ENCODE assay signal across 13 mouse cellular contexts in genomic region chr4:137033115-137033887, GRCm38 (mm10). TPM values are rescaled to one million over a fixed set of nuclear protein-coding genes. Genes with fewer than 3 reads are reported as not detected.
DNase-seq lines count a peak whose midpoint lies in the region; ATAC-seq and TF ChIP-seq lines count a peak whose summit lies in the region.
"Had no signal": no experiment of that assay in that cellular context is flagged by ENCODE, and none has a peak within 500 bp of the region (broad histone marks: within the 10 kb centered on the region; RNA-seq: fewer than 3 reads in every experiment).

No protein-coding gene starts in this region.

- H3K79me2 ChIP-seq in myocyte (ENCODE audit: control insufficient read depth, insufficient read depth), result peaks cover 3% of the 10 kb centered on the region

- DNase-seq in limb, embryonic 10.5 days (ENCODE audit: low spot score), result no peak
- peak; percentile 25 for DNase-seq in adipocyte (ENCODE audit: low spot score)
- DNase-seq in ovary, postnatal 10 days (ENCODE audit: low spot score), result no peak
- DNase-seq: heart, postnatal 4 days; layer of hippocampus, adult 9-11 months had no signal

- no peaks in the 10 kb centered on the region for H3K27me3 ChIP-seq in hindbrain, embryonic 13.5 days
- no peaks in the 10 kb centered on the region; the same call in 1 of the 2 replicates for H3K27me3 ChIP-seq in hindbrain, embryonic 12.5 days
- no peaks in the 10 kb centered on the region for H3K27me3 ChIP-seq in limb, embryonic 13.5 days
- no peaks in the 10 kb centered on the region for H3K27me3 ChIP-seq in limb, embryonic 10.5 days (ENCODE audit: low read depth, poor library complexity, severe bottlenecking)
- H3K27me3 ChIP-seq in myocyte (ENCODE audit: control insufficient read depth, insufficient read depth, insufficient read length), result no peaks in the 10 kb centered on the region
- peaks cover 9% of the 10 kb centered on the region; the same call in 1 of the 2 replicates for H3K27me3 ChIP-seq in forebrain, embryonic 12.5 days
- H3K27me3 ChIP-seq: forebrain, embryonic 15.5 days had no signal

- 0 out of 2 replicates have a peak overlapping the region, but pooled peaks have one; percentile 35 for H3K9ac ChIP-seq in hindbrain, embryonic 13.5 days
- H3K9ac ChIP-seq in hindbrain, embryonic 12.5 days, result no peak overlapping the region
- no peak overlapping the region for H3K9ac ChIP-seq in limb, embryonic 13.5 days
- H3K9ac ChIP-seq in forebrain, embryonic 12.5 days, result no peak overlapping the region
- H3K9ac ChIP-seq: forebrain, embryonic 15.5 days had no signal

- H3ac ChIP-seq in myocyte (ENCODE audit: control insufficient read depth, insufficient read length), result no peak overlapping the region

- H3K4me2 ChIP-seq in hindbrain, embryonic 13.5 days, result no peak overlapping the region
- H3K4me2 ChIP-seq in hindbrain, embryonic 12.5 days (replicated peaks), result no peak overlapping the region
- no peak overlapping the region for H3K4me2 ChIP-seq in limb, embryonic 13.5 days (replicated peaks)
- peak overlapping the region; percentile 10 for H3K4me2 ChIP-seq in myocyte (ENCODE audit: low read depth)
- no peak overlapping the region for H3K4me2 ChIP-seq in forebrain, embryonic 12.5 days
- H3K4me2 ChIP-seq: forebrain, embryonic 15.5 days had no signal

- no peak overlapping the region for H3K4me3 ChIP-seq in hindbrain, embryonic 13.5 days
- no peak overlapping the region for H3K4me3 ChIP-seq in hindbrain, embryonic 12.5 days
- H3K4me3 ChIP-seq in limb, embryonic 13.5 days, result no peak overlapping the region
- no peak overlapping the region for H3K4me3 ChIP-seq in limb, embryonic 10.5 days
- no peak overlapping the region for H3K4me3 ChIP-seq in myocyte
- H3K4me3 ChIP-seq in forebrain, embryonic 12.5 days (replicated peaks), result no peak overlapping the region
- H3K4me3 ChIP-seq: forebrain, embryonic 15.5 days; heart, embryonic 10.5 days had no signal

- H3K9me3 ChIP-seq in hindbrain, embryonic 13.5 days, result no peaks in the 10 kb centered on the region
- no peaks in the 10 kb centered on the region for H3K9me3 ChIP-seq in hindbrain, embryonic 12.5 days (replicated peaks)
- H3K9me3 ChIP-seq in limb, embryonic 13.5 days, result no peaks in the 10 kb centered on the region
- H3K9me3 ChIP-seq in limb, embryonic 10.5 days (replicated peaks), result no peaks in the 10 kb centered on the region
- no peaks in the 10 kb centered on the region for H3K9me3 ChIP-seq in forebrain, embryonic 12.5 days
- H3K9me3 ChIP-seq: forebrain, embryonic 15.5 days; heart, embryonic 10.5 days had no signal

- no peak overlapping the region for H3K27ac ChIP-seq in hindbrain, embryonic 13.5 days
- no peak overlapping the region for H3K27ac ChIP-seq in hindbrain, embryonic 12.5 days
- H3K27ac ChIP-seq in limb, embryonic 13.5 days, result no peak overlapping the region
- H3K27ac ChIP-seq in limb, embryonic 10.5 days, result no peak overlapping the region
- no peak overlapping the region for H3K27ac ChIP-seq in forebrain, embryonic 12.5 days
- H3K27ac ChIP-seq: forebrain, embryonic 15.5 days; heart, embryonic 10.5 days; macrophage had no signal

- no peaks in the 10 kb centered on the region for H3K36me3 ChIP-seq in hindbrain, embryonic 13.5 days
- no peaks in the 10 kb centered on the region for H3K36me3 ChIP-seq in hindbrain, embryonic 12.5 days
- no peaks in the 10 kb centered on the region for H3K36me3 ChIP-seq in limb, embryonic 13.5 days
- no peaks in the 10 kb centered on the region for H3K36me3 ChIP-seq in limb, embryonic 10.5 days
- H3K36me3 ChIP-seq in myocyte (ENCODE audit: control insufficient read depth, insufficient read depth), result no peaks in the 10 kb centered on the region
- no peaks in the 10 kb centered on the region for H3K36me3 ChIP-seq in forebrain, embryonic 12.5 days (replicated peaks)
- H3K36me3 ChIP-seq: forebrain, embryonic 15.5 days; heart, embryonic 10.5 days had no signal

- peaks cover 42% of the 10 kb centered on the region for H3K4me1 ChIP-seq in hindbrain, embryonic 13.5 days (replicated peaks)
- H3K4me1 ChIP-seq in hindbrain, embryonic 12.5 days, result peaks cover 4% of the 10 kb centered on the region
- peaks cover 31% of the 10 kb centered on the region for H3K4me1 ChIP-seq in limb, embryonic 13.5 days
- peaks cover 24% of the 10 kb centered on the region for H3K4me1 ChIP-seq in limb, embryonic 10.5 days
- H3K4me1 ChIP-seq in forebrain, embryonic 12.5 days, result peaks cover 18% of the 10 kb centered on the region

- 63% methylated on average over 7 of the region's 7 CpGs for WGBS in hindbrain, embryonic 13.5 days
- WGBS in hindbrain, embryonic 12.5 days, result 67% methylated on average over 7 of the region's 7 CpGs
- 33% methylated on average over 7 of the region's 7 CpGs for WGBS in limb, embryonic 13.5 days
- 17% methylated on average over 7 of the region's 7 CpGs for WGBS in limb, embryonic 10.5 days
- WGBS in forebrain, embryonic 12.5 days, result 62% methylated on average over 7 of the region's 7 CpGs

- no peak for TF ChIP-seq POLR2A in myocyte (IDR thresholded peaks at IDR 0.05; ENCODE audit: insufficient read length, low read depth)

- no peak for ATAC-seq in hindbrain, embryonic 13.5 days (ENCODE audit: low FRiP score)
- no peak for ATAC-seq in hindbrain, embryonic 12.5 days (ENCODE audit: low FRiP score)
- peak; percentile 44 for ATAC-seq in limb, embryonic 13.5 days (ENCODE audit: low FRiP score, low read depth)
- no peak for ATAC-seq in forebrain, embryonic 12.5 days (ENCODE audit: low FRiP score)
- ATAC-seq: forebrain, embryonic 15.5 days had no signal

TF ChIP-seq in myocyte, 11 proteins besides CTCF, POLR2A, EP300 and RAD21:
- TF ChIP-seq SRF (IDR thresholded peaks at IDR 0.05; ENCODE audit: control insufficient read depth, insufficient read length, low read depth), result no peak
- TF ChIP-seq REST (IDR thresholded peaks at IDR 0.05; ENCODE audit: insufficient read depth, insufficient read length), result no peak
- TF ChIP-seq MYOG (IDR thresholded peaks at IDR 0.05; ENCODE audit: control insufficient read depth in 1 of 3, insufficient read depth in 1 of 3, insufficient read length in 2 of 3, low read depth in 2 of 3), result no peak
- TF ChIP-seq TCF12 (IDR thresholded peaks at IDR 0.05; ENCODE audit: insufficient read depth, poor library complexity, severe bottlenecking), result no peak
- TF ChIP-seq TCF3 (IDR thresholded peaks at IDR 0.05; ENCODE audit: insufficient read length, low read depth), result no peak
- no peak for TF ChIP-seq MYOD1 (IDR thresholded peaks at IDR 0.05; ENCODE audit: control insufficient read depth in 1 of 3, insufficient read length in 2 of 3, low read depth in 2 of 3)
- no peak for TF ChIP-seq POLR2AphosphoS2 (IDR thresholded peaks at IDR 0.05; ENCODE audit: insufficient read length, low read depth)
- TF ChIP-seq USF1 (IDR thresholded peaks at IDR 0.05; ENCODE audit: low read depth), result no peak
- no peak for TF ChIP-seq CEBPB (IDR thresholded peaks at IDR 0.05; ENCODE audit: insufficient read depth, poor library complexity, severe bottlenecking)
- no peak for TF ChIP-seq MAX (IDR thresholded peaks at IDR 0.05; ENCODE audit: low read depth)
- TF ChIP-seq E2F4 (IDR thresholded peaks at IDR 0.05; ENCODE audit: insufficient read depth), result no peak

RNA-seq across cellular contexts. Expression of gene Zbtb40, which starts 15.3 kb away (rescaled TPM):
- polyA plus RNA-seq in hindbrain, embryonic 13.5 days (2015; fragmentation: Nextera tagmentation; extraction: Ambion mirVana), result 4.4 and 4.5 TPM in 2 replicates
- polyA plus RNA-seq in hindbrain, embryonic 12.5 days (2016; fragmentation: Nextera tagmentation; extraction: Ambion mirVana), result 6.0 and 7.2 TPM in 2 replicates
- 3.9 and 5.0 TPM in 2 replicates for polyA plus RNA-seq in limb, embryonic 13.5 days (2015; fragmentation: Nextera tagmentation; extraction: Ambion mirVana)
- polyA plus RNA-seq in limb, embryonic 10.5 days (2016; fragmentation: Nextera tagmentation; extraction: Ambion mirVana), result 6.7 and 7.2 TPM in 2 replicates
- polyA plus RNA-seq in myocyte (2012; fragmentation: generic; extraction: Trizol), result 7.4 TPM
- 6.6 and 8.3 TPM in 2 replicates for polyA plus RNA-seq in forebrain, embryonic 12.5 days (2016; fragmentation: Nextera tagmentation; extraction: Ambion mirVana)
